Mouse (Mus musculus) C2C12 (cell line): ENCODE measurements around the gene Axl. TPM values are rescaled to one million over a fixed set of nuclear protein-coding genes. Genes with fewer than 3 reads are reported as not detected.

Experiments
- H3K27me3 ChIP-seq: one replicate; pipeline ENCODE4 v1.6.1; 2011; ENCODE audit not compliant: control insufficient read depth, insufficient read depth, insufficient read length
- H3K36me3 ChIP-seq: one replicate; pipeline ENCODE4 v1.6.1; 2011; ENCODE audit not compliant: control insufficient read depth, insufficient read depth
- H3K4me3 ChIP-seq: one replicate; pipeline ENCODE4 v1.5.1; 2011; ENCODE audit warnings: mild to moderate bottlenecking, control low read depth; ENCODE audit not compliant: poor library complexity, insufficient read depth, severe bottlenecking
- H3K79me2 ChIP-seq: one replicate; pipeline ENCODE4 v1.6.1; 2011; ENCODE audit not compliant: control insufficient read depth, insufficient read depth
- H3K79me3 ChIP-seq: one replicate; pipeline ENCODE4 v1.6.1; 2011; ENCODE audit warnings: low read depth, control low read depth
- H3ac ChIP-seq: one replicate; pipeline ENCODE3; 2011; ENCODE audit warnings: low read depth; ENCODE audit not compliant: control insufficient read depth, insufficient read length
- CEBPB ChIP-seq: IDR thresholded peaks from one replicate; pipeline ENCODE4 v1.6.1; 2011; ENCODE audit warnings: low read depth, mild to moderate bottlenecking, control low read depth, moderate library complexity
- CTCF ChIP-seq: IDR thresholded peaks from one replicate; pipeline ENCODE4 v1.5.1; 2011; ENCODE audit not compliant: control insufficient read depth, insufficient read depth, insufficient read length
- FOSL1 ChIP-seq: IDR thresholded peaks from one replicate; pipeline ENCODE4 v1.8.0; 2011; ENCODE audit warnings: mild to moderate bottlenecking, low read length; ENCODE audit not compliant: poor library complexity, insufficient read depth, severe bottlenecking
- MAX ChIP-seq: IDR thresholded peaks from one replicate; pipeline ENCODE4 v1.6.1; 2011; ENCODE audit warnings: mild to moderate bottlenecking, control low read depth
- MYOD1 ChIP-seq: IDR thresholded peaks from one replicate; pipeline ENCODE4 v1.6.1; 2011; ENCODE audit warnings: low read depth; ENCODE audit not compliant: control insufficient read depth, insufficient read length
- MYOG ChIP-seq: IDR thresholded peaks from one replicate; pipeline ENCODE4 v1.6.1; 2011; ENCODE audit not compliant: control insufficient read depth, insufficient read length; ENCODE audit errors: extremely low read depth
- USF1 ChIP-seq: IDR thresholded peaks from one replicate; pipeline ENCODE4 v1.6.1; 2011; ENCODE audit warnings: low read depth, mild to moderate bottlenecking, control low read depth, moderate library complexity
- microRNA-seq: library from miRNA; unstranded; fragments of <30 nt; microRNA quantifications from one replicate; pipeline ENCODE4, GENCODE M21; 2019; ENCODE audit warnings: borderline microRNAs expressed
- polyA plus RNA-seq: library from polyadenylated mRNA; unstranded; fragments of >200 nt; fragmentation: generic; extraction: Trizol; gene quantifications from one replicate; pipeline ENCODE4 v1.2.1, GENCODE M21; 2012; ENCODE audit warnings: missing spikeins

Axl gene
- polyA plus RNA-seq, 1 experiment = 270 TPM

DNA sequence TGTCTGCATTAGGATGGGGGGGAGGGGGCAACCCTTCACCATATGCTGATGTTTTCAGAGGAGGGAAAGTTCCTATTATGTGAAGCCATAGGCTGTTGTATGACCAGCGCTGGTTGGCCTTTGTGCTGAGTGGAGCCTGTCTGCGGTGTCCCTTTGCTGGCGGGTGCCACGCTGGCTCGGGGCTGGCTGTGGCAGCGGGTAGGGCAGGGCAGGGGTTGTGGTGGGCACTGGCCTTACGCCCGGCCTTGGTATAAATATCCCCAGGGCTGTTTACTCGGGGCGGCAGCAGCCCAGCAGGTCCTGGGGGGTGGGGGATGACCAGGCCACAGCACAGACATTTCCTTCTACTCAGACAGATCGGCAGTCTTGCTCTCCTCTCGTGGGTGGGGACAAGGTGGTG, 78.5 kb downstream of the Axl start:
- TF ChIP-seq CEBPB (no peak), CTCF (no peak), USF1 (no peak), MAX (no peak), FOSL1 (no peak), MYOD1 (no peak), MYOG (no peak)
- Histone ChIP-seq H3K79me3 (no peaks in the 10 kb centered on the region), H3ac (peak overlapping the region; percentile 3), H3K4me3 (no peak overlapping the region), H3K79me2 (no peaks in the 10 kb centered on the region), H3K27me3 (no peaks in the 10 kb centered on the region), H3K36me3 (peaks cover 23% of the 10 kb centered on the region)

DNA sequence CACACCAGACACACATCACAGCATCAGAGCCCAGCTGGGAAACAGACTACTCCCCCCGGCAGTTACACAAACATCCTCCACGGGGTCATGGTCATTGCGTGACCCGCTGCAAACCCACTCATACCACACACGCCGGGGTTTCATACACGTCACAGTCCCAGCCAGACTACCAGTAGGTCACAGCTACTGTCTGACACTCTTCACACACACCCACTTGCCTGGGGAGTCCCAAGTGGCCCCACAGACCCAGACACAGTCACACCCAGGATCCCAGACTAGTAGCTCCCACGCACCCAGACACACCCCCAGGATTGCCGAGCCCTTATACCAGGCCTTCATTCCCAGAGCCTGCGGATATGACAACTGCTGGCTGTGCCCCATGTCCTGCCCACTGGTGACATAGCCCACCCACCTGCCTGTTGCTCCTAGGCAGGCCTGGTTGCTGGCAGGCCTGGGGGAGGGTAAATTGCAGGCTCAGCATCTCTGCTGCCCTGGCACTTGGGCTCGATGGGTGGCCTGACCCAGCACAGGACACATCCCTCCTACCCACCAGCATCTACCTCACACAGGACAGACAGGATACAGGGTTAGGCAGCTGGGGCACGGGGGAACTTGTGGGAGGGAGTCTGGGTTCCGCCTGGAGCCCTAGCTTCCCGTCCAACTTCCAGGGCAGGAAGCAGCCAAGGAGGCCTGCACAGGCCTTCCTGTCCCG, 80.8 kb downstream of the Axl start:
- Histone ChIP-seq H3ac (no peak overlapping the region), H3K79me2 (no peaks in the 10 kb centered on the region), H3K27me3 (no peaks in the 10 kb centered on the region), H3K36me3 (peaks cover 5% of the 10 kb centered on the region), H3K4me3 (no peak overlapping the region), H3K79me3 (no peaks in the 10 kb centered on the region)
- TF ChIP-seq MAX (no peak), USF1 (no peak), FOSL1 (no peak), MYOG (no peak), CTCF (no peak), CEBPB (no peak), MYOD1 (no peak)

Small RNAs within 50 kb of the gene (microRNA-seq; reads per million reads assigned to microRNA genes)
- not detected for gene Gm24865

Other genes with a start within 250 kb of the Axl start
- not detected for gene Ceacam2, start 248.8 kb downstream of the Axl start, polyA plus RNA-seq
- not detected for gene Erich4, start 172.8 kb downstream of the Axl start, polyA plus RNA-seq
- 12.2 TPM for gene Dmac2, start 169.3 kb downstream of the Axl start, polyA plus RNA-seq
- gene B3gnt8, start 162.1 kb downstream of the Axl start, polyA plus RNA-seq = 0.96 TPM
- 21.3 TPM for gene Bckdha, start 129.7 kb downstream of the Axl start, polyA plus RNA-seq
- gene Exosc5, start 129.5 kb downstream of the Axl start, polyA plus RNA-seq = 53.2 TPM
- 0.18 TPM for gene Tmem91, start 113.5 kb downstream of the Axl start, polyA plus RNA-seq
- 33.0 TPM for gene B9d2, start 107.9 kb downstream of the Axl start, polyA plus RNA-seq
- gene Tgfb1, start 101.7 kb downstream of the Axl start, polyA plus RNA-seq = 108 TPM
- gene Ccdc97, start 69.6 kb downstream of the Axl start, polyA plus RNA-seq = 33.2 TPM
- gene Hnrnpul1, start 33.9 kb downstream of the Axl start, polyA plus RNA-seq = 84.0 TPM
- 0.15 TPM for gene Cyp2s1, start 28.2 kb upstream of the Axl start, polyA plus RNA-seq
- not detected for gene Cyp2b10, start 108.9 kb upstream of the Axl start, polyA plus RNA-seq